ENCODE assay signal across 8 mouse cellular contexts in genomic region chr15:99294813-99295374, GRCm38 (mm10). TPM values are rescaled to one million over a fixed set of nuclear protein-coding genes. Genes with fewer than 3 reads are reported as not detected.
DNase-seq lines count a peak whose midpoint lies in the region; ATAC-seq and TF ChIP-seq lines count a peak whose summit lies in the region.

Gene Prpf40b, plus strand, starts transcription at chr15:99295087.

- DNase-seq in c-Kit-negative CD71-positive TER-119-positive erythroid progenitor cells, embryonic 14.5 days (ENCODE audit: low read depth, low spot score): peak; percentile 51
- peak; percentile 90 for DNase-seq in forebrain, embryonic 10.5 days (ENCODE audit: extremely low spot score, low spot score)
- DNase-seq in kidney, postnatal 25 days: peak; percentile 91 to 98
- peak; percentile 53 to 55 (median 55) for DNase-seq in liver, embryonic 14.5 days (ENCODE audit: low read depth in 3 of 3, low spot score in 3 of 3)
- peak; percentile 94 for DNase-seq in neural tube, embryonic 11.5 days (ENCODE audit: low spot score)
- peak; percentile 92 for DNase-seq in stomach, postnatal 0 days (ENCODE audit: low spot score)

- peak within 1 kb of the TSS; percentile 71 for H3K4me3 ChIP-seq in forebrain, embryonic 10.5 days
- peak within 1 kb of the TSS; percentile 77 for H3K4me3 ChIP-seq in heart, embryonic 15.5 days
- H3K4me3 ChIP-seq in liver, embryonic 14.5 days (ENCODE audit: insufficient read depth in 1 of 2, low read depth in 2 of 2, low read length in 2 of 2): peak within 1 kb of the TSS; percentile 76 to 77
- H3K4me3 ChIP-seq in neural tube, embryonic 11.5 days (ENCODE audit: low read depth, low read length): peak within 1 kb of the TSS; percentile 70
- peak within 1 kb of the TSS; percentile 62 for H3K4me3 ChIP-seq in stomach, postnatal 0 days (ENCODE audit: low read depth, low read length)

- peak within 1 kb of the TSS; percentile 68 for H3K9ac ChIP-seq in heart, embryonic 15.5 days
- H3K9ac ChIP-seq in liver, embryonic 14.5 days (replicated peaks): peak within 1 kb of the TSS; percentile 53
- H3K9ac ChIP-seq in neural tube, embryonic 11.5 days (ENCODE audit: low read length): peak within 1 kb of the TSS; percentile 77
- H3K9ac ChIP-seq in stomach, postnatal 0 days (ENCODE audit: low read length): peak within 1 kb of the TSS; percentile 61

- H3K27me3 ChIP-seq in forebrain, embryonic 10.5 days (ENCODE audit: poor library complexity, severe bottlenecking): no peaks in the 10 kb centered on the region
- H3K27me3 ChIP-seq in heart, embryonic 15.5 days: no peaks in the 10 kb centered on the region
- no peaks in the 10 kb centered on the region for H3K27me3 ChIP-seq in liver, embryonic 14.5 days (ENCODE audit: control insufficient read depth, insufficient read depth, low read length)
- H3K27me3 ChIP-seq in neural tube, embryonic 11.5 days (ENCODE audit: control insufficient read depth, insufficient read depth, low read length): no peaks in the 10 kb centered on the region
- no peaks in the 10 kb centered on the region for H3K27me3 ChIP-seq in stomach, postnatal 0 days (ENCODE audit: control insufficient read depth, insufficient read depth, low read length)

- H3K4me1 ChIP-seq in forebrain, embryonic 10.5 days: peaks cover 27% of the 10 kb centered on the region
- H3K4me1 ChIP-seq in heart, embryonic 15.5 days (replicated peaks): peaks cover 14% of the 10 kb centered on the region
- peaks cover 0 to 10% of the 10 kb centered on the region in 2 experiments; a peak in 3 of 4 replicates for H3K4me1 ChIP-seq in liver, embryonic 14.5 days (replicated peaks; ENCODE audit: control insufficient read depth in 2 of 2, insufficient read depth in 2 of 2, low read length in 1 of 2)
- H3K4me1 ChIP-seq in neural tube, embryonic 11.5 days (ENCODE audit: control insufficient read depth, insufficient read depth, low read length): peaks cover 2% of the 10 kb centered on the region; the same call in 1 of the 2 replicates
- no peaks in the 10 kb centered on the region for H3K4me1 ChIP-seq in stomach, postnatal 0 days (replicated peaks; ENCODE audit: control insufficient read depth, insufficient read depth)

- 0 out of 2 replicates have a peak, but pooled peaks have one; percentile 36 for TF ChIP-seq CTCF in liver, embryonic 14.5 days (IDR thresholded peaks at IDR 0.05; ENCODE audit: low read depth)
- peak; percentile 66 for TF ChIP-seq CTCF in stomach, postnatal 0 days (IDR thresholded peaks at IDR 0.05; ENCODE audit: low read depth)

- H3K4me2 ChIP-seq in heart, embryonic 15.5 days: peak within 1 kb of the TSS; percentile 77
- H3K4me2 ChIP-seq in liver, embryonic 14.5 days (ENCODE audit: low read depth): peak within 1 kb of the TSS; percentile 84
- peak within 1 kb of the TSS; percentile 77 for H3K4me2 ChIP-seq in neural tube, embryonic 11.5 days (ENCODE audit: low read depth)
- peak within 1 kb of the TSS; percentile 73 for H3K4me2 ChIP-seq in stomach, postnatal 0 days (replicated peaks; ENCODE audit: low read depth)

- under 1% methylated on average over 63 of the region's 64 CpGs for WGBS in forebrain, embryonic 10.5 days
- whole genome bisulfite sequencing in heart, embryonic 15.5 days: under 1% methylated on average over 63 of the region's 64 CpGs
- WGBS in liver, embryonic 14.5 days (ENCODE audit: insufficient replicate concordance): under 1% methylated on average over 60 of the region's 64 CpGs
- under 1% methylated on average over 51 of the region's 64 CpGs for WGBS in neural tube, embryonic 11.5 days
- under 1% methylated on average over 47 of the region's 64 CpGs for WGBS in stomach, postnatal 0 days

- no peaks in the 10 kb centered on the region for H3K9me3 ChIP-seq in forebrain, embryonic 10.5 days
- no peaks in the 10 kb centered on the region for H3K9me3 ChIP-seq in heart, embryonic 15.5 days (replicated peaks)
- H3K9me3 ChIP-seq in liver, embryonic 14.5 days (ENCODE audit: control insufficient read depth, low read length): no peaks in the 10 kb centered on the region
- H3K9me3 ChIP-seq in neural tube, embryonic 11.5 days (ENCODE audit: control insufficient read depth, low read length): no peaks in the 10 kb centered on the region
- H3K9me3 ChIP-seq in stomach, postnatal 0 days (ENCODE audit: control insufficient read depth, low read length): no peaks in the 10 kb centered on the region

- no peak for TF ChIP-seq EP300 in liver, embryonic 14.5 days (IDR thresholded peaks at IDR 0.05; ENCODE audit: low read depth)
- no peak for TF ChIP-seq EP300 in stomach, postnatal 0 days (optimal IDR thresholded peaks at IDR 0.05)

- H3K27ac ChIP-seq in forebrain, embryonic 10.5 days: peak within 1 kb of the TSS; percentile 93
- peak within 1 kb of the TSS; percentile 88 for H3K27ac ChIP-seq in heart, embryonic 15.5 days
- no peak within 1 kb of the TSS for H3K27ac ChIP-seq in liver, embryonic 14.5 days
- peak within 1 kb of the TSS; percentile 75 for H3K27ac ChIP-seq in neural tube, embryonic 11.5 days (ENCODE audit: low read depth, low read length)
- H3K27ac ChIP-seq in stomach, postnatal 0 days (replicated peaks): peak within 1 kb of the TSS; percentile 85

- H3K36me3 ChIP-seq in forebrain, embryonic 10.5 days (replicated peaks): peaks cover 3% of the 10 kb centered on the region
- no peaks in the 10 kb centered on the region for H3K36me3 ChIP-seq in heart, embryonic 15.5 days
- no peaks in the 10 kb centered on the region for H3K36me3 ChIP-seq in liver, embryonic 14.5 days (replicated peaks; ENCODE audit: control insufficient read depth, insufficient read depth, low read depth)
- H3K36me3 ChIP-seq in neural tube, embryonic 11.5 days (ENCODE audit: control insufficient read depth, insufficient read depth, low read length): no peaks in the 10 kb centered on the region
- H3K36me3 ChIP-seq in stomach, postnatal 0 days (ENCODE audit: control insufficient read depth, insufficient read depth, low read length): no peaks in the 10 kb centered on the region

- peak; percentile 83 for ATAC-seq in CD4-positive, CD25-positive, alpha-beta regulatory T cell, adult 4 months
- peak; percentile 96 for ATAC-seq in heart, embryonic 15.5 days (replicated peaks; ENCODE audit: insufficient number of reproducible peaks, insufficient read depth, low FRiP score, low read depth)
- peak; percentile 96 for ATAC-seq in liver, embryonic 14.5 days (ENCODE audit: insufficient read depth)
- peak; percentile 95 for ATAC-seq in neural tube, embryonic 11.5 days (ENCODE audit: insufficient read depth, low FRiP score, low TSS enrichment)
- peak; percentile 96 for ATAC-seq in stomach, postnatal 0 days (ENCODE audit: low FRiP score, low TSS enrichment)

RNA-seq across cellular contexts. Expression of gene Prpf40b, which starts in this region (rescaled TPM):
- 10 to 100 TPM in 1 of 2 experiments, 1 to 10 TPM in 1; 9.7 to 17.7 TPM for polyA plus RNA-seq in CD4-positive, CD25-positive, alpha-beta regulatory T cell, adult 4 months (2017; shearing (Covaris generic))
- 60.7 and 62.2 TPM in 2 replicates for polyA plus RNA-seq in forebrain, embryonic 10.5 days (2016; fragmentation: Nextera tagmentation; extraction: Ambion mirVana)
- polyA plus RNA-seq in heart, embryonic 15.5 days (2015; fragmentation: Nextera tagmentation; extraction: Ambion mirVana): 37.2 and 42.1 TPM in 2 replicates
- polyA plus RNA-seq in liver, embryonic 14.5 days (2012; rRNA removed): 8.0 and 8.9 TPM in 2 replicates
- 3.6 and 4.0 TPM in 2 replicates for polyA plus RNA-seq in liver, embryonic 14.5 days (2014; fragmentation: Nextera tagmentation; extraction: Ambion mirVana)
- 50.4 and 55.8 TPM in 2 replicates for polyA plus RNA-seq in neural tube, embryonic 11.5 days (2014; fragmentation: Nextera tagmentation; extraction: Ambion mirVana)
- polyA plus RNA-seq in stomach, postnatal 0 days (2015; fragmentation: Nextera tagmentation; extraction: Ambion mirVana): 16.1 and 18.3 TPM in 2 replicates
